Mouse (Mus musculus) right cerebral cortex, adult 2 months (tissue): ENCODE measurements around the gene Mrps18c.

ENCODE experiments used
- DNase-seq, 2 experiments: peaks; one replicate each; pipeline ENCODE4 v3.0.0; 2021 to 2022; ENCODE audit warnings: low spot score in 2 of 2

The Mrps18c gene

GRCm38 (mm10) chr5:100826531-100826930, 28.1 kb downstream of the Mrps18c start:
- peak; percentile 13 to 16 for DNase-seq

- DNase-seq, result no peak
These were observed 30.3 kb downstream of the Mrps18c start for GRCm38 (mm10) chr5:100828701-100829100.

- no peak for DNase-seq
These were observed 34.3 kb downstream of the Mrps18c start for GRCm38 (mm10) chr5:100832680-100833079.

- no peak for DNase-seq
These were observed 35.4 kb downstream of the Mrps18c start for GRCm38 (mm10) chr5:100833841-100834240.

- no peak for DNase-seq
These were observed 37.6 kb downstream of the Mrps18c start for GRCm38 (mm10) chr5:100835862-100836538.

GRCm38 (mm10) chr5:100837907-100838306, 39.5 kb downstream of the Mrps18c start:
- no peak for DNase-seq

- no peak for DNase-seq
These were observed 46.1 kb downstream of the Mrps18c start for GRCm38 (mm10) chr5:100844485-100844884.

- peak; percentile 40 to 47 for DNase-seq
These were observed 47.0 kb downstream of the Mrps18c start, which contains the start of gene Gpat3 for GRCm38 (mm10) chr5:100845485-100845847. Gene Gpat3 (plus strand): TSS chr5:100845713.

- DNase-seq, result peak; percentile 60 to 64
These were observed 47.6 kb downstream of the Mrps18c start for GRCm38 (mm10) chr5:100845848-100846598.

GRCm38 (mm10) chr5:100846599-100846920, 48.1 kb downstream of the Mrps18c start:
- no peak for DNase-seq

- DNase-seq, result no peak
These were observed 48.7 kb downstream of the Mrps18c start for GRCm38 (mm10) chr5:100847143-100847542.

GRCm38 (mm10) chr5:100853963-100854362, 55.5 kb downstream of the Mrps18c start:
- no peak for DNase-seq
